Mouse (Mus musculus) B cell, adult 67 days (primary cell): Measurements from ENCODE around the gene Elk1. TPM values are rescaled to one million over a fixed set of nuclear protein-coding genes. Genes with fewer than 3 reads are reported as not detected.

ENCODE experiments used
- total RNA-seq, 2 experiments: library from RNA; stranded (reverse); gene quantifications; 4 replicates each; pipeline ENCODE4 v1.2.4; 2023

Gene Elk1
- total RNA-seq, result 10 to 100 TPM; 17.0 to 24.4 TPM

GRCm38 (mm10) chrX:20950191-20950880, at the start of gene Elk1:
Gene Elk1 (minus strand): TSS chrX:20950608.

GRCm38 (mm10) chrX:20961477-20962378, 11.3 kb upstream of the Elk1 start, which contains the start of gene Uxt:
Gene Uxt (minus strand): TSS chrX:20962017.

DNA sequence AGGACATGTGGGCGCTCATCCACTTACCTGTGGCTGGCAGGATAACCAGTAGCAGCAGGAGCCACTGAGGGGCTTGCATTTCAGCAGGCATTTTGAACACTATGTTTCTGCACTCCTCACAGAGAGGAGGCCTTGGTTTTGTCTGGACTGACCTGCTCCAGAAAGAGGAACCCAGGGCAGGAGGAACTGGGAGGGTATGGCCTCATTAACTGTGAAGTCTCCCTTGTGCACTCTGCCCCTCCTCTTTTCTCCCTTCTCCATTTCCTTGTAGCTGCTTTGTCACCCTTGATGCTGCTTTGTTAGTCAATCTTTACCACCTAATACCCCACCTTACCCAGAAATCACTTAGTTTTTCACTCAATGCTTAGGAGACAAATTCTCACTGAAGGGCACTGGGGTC, 19.0 kb downstream of the Elk1 start, which contains the start of gene Cfp:
Gene Cfp, minus strand, starts transcription at position 192 of the 400 bp plus-strand sequence.

DNA sequence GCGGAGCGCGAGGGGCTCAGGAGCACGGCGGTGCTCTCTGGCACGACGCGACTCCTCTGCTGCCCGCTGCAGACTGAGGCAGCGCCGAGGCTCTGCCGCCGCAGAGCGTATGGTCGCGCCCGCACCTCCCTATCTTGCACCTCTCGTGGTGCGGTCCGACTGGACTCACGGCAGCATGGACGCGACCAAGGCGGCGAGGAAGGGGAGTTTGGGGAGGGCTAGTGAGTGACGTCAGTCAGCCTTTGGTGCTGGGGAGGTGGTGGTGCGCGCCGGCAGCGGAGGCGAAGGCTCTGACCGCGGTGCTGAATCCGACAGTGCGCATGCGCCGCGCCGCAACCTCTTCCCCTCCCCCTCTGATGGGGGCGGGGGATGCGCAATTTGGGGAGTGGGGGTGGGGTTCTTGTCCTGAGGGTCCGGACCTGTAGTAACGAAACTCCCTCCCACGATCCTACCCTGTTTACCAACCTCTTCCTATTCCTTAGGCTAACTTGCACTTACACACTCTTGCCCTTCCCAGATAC, 29.5 kb downstream of the Elk1 start, which contains the start of gene Syn1:
Gene Syn1, minus strand, starts transcription at position 161 of the 521 bp plus-strand sequence.

Other genes starting within 250 kb of the Elk1 start
- 10 to 100 TPM; 34.3 to 41.1 TPM for gene Usp11, start 246.7 kb downstream of the Elk1 start, total RNA-seq
- 100 to 1,000 TPM; 154 to 180 TPM for gene Araf, start 152.8 kb downstream of the Elk1 start, total RNA-seq
- gene Timp1, start 80.4 kb downstream of the Elk1 start, total RNA-seq, result not detected
- gene Syn1, start 29.6 kb downstream of the Elk1 start, total RNA-seq, result under 1 TPM; 0.18 to 0.32 TPM
- gene Cfp, start 19.1 kb downstream of the Elk1 start, total RNA-seq, result 10 to 100 TPM; 28.6 to 45.4 TPM
- gene Uxt, start 11.4 kb upstream of the Elk1 start, total RNA-seq, result 10 to 100 TPM; 41.4 to 42.0 TPM
- 10 to 100 TPM; 19.1 to 29.7 TPM for gene Zfp182, start 111.7 kb upstream of the Elk1 start, total RNA-seq
- gene Spaca5, start 117.8 kb upstream of the Elk1 start, total RNA-seq, result not detected
- gene Zfp300, start 138.9 kb upstream of the Elk1 start, total RNA-seq, result 1 to 10 TPM in 1 of 2 experiments, under 1 TPM in 1; 0.78 to 1.1 TPM
- gene Ssxa1, start 165.2 kb upstream of the Elk1 start, total RNA-seq, result not detected
- gene Gm21876, start 225.0 kb upstream of the Elk1 start, total RNA-seq, result not detected